Mouse (Mus musculus) mouse trophoblast stem cell (cell line): ENCODE data around the gene Pkdcc.

ENCODE experiments used
- in situ Hi-C, 2 experiments: fragments of 300-500 bp; cut with MseI, MboI; formaldehyde crosslinking; loops; 2 replicates in 1 of 2; 3 replicates in 1 of 2; pipeline ENCODE4 v1.15.1; 2025

Gene Pkdcc

GRCm38 (mm10) chr17:83214674-83215528, at the start of gene Pkdcc:
Gene Pkdcc (plus strand): TSS chr17:83215292.
- in situ Hi-C loops: no loop called here

DNA sequence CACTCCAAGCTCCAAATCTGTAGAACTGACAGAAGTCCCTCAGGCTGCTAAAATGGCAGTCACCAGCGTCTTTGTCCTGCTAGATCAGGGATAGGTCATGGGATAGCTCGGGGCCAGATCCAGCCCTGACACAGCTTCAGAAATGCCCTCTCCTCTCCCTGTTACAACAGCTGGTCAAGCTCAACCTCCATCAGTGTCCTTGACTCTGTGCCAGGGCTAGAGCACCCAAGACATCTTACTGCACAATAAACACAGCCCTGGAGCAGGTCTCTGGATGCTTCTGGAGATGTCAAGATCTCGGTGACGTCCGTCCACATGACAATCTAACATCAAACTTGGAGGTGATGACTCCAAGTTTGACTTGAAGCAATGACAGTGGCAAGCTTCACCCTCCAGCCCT, 48.9 kb upstream of the Pkdcc start:
- in situ Hi-C loops: no loop called here

- in situ Hi-C loops: no loop called here
These were observed 38.9 kb upstream of the Pkdcc start for GRCm38 (mm10) chr17:83176146-83176545.

DNA sequence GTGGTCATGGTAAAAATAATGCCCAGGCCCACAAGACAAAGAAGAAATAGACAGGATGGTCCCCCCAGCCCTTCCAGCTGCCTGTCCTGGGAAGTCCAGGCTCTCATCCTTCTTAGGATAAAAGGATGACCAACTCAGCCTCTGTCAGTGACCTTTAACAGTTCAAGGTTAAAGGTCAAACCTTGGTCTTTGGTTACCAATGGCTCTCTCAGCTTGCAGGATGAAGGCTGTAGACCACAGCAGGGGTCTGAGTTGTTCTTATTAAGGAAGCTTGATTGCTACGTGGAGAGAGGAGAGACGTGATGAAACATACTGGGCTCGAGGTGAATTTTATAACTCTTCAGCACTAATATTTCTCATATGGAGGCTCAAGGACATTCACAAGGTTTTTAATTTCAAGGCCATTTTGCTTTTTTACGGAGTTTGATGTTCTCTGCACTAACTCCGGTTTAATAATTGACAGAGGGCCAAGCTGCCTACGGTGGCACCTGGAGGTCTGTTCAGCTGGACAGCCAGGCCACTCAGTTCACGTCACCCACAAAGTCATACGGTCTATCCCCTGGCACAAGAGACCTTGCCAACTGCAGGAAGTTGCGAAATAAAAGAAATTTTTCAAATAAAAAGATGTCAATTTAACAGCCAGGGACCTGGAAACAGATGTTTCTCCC, 36.5 kb upstream of the Pkdcc start:
- in situ Hi-C loops: no loop called here

DNA sequence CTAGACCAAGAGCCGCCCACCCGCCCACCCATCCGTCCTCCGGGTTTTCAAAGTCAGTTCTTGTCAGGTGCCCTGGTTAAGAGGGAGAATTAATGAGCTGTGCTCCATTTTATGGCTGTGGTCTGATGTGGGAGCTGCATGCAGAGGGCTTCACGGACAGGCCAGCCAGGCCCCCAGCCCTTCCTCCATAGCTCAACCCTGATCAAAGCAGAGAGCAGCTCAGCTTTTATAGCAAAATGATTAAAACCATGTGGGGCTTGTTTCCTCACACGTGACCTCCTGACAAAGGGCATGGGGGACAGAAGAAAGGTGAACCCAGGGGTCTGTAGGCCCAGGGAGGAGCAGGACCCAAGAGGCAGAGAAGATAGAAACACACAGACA, 36.0 kb upstream of the Pkdcc start:
- in situ Hi-C loops: no loop called here

DNA sequence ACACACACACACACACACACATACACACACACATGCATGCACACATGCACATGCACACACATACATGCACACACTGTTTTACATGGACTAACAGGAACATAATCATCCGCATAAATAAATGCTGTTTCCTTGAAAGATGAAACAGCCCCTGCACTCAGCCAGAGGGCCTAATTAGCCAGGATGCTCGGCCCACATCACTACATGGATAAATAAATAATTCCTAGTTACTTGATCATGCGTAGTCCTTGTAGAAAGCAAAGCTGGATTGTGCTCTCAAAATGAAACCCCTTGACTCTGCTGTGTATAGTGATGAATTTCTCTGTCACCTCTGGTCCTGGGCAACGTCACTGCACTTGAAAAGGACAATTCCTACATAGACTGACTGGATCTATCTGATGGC, 35.5 kb upstream of the Pkdcc start:
- in situ Hi-C loops: no loop called here

GRCm38 (mm10) chr17:83181086-83181485, 34.0 kb upstream of the Pkdcc start:
- in situ Hi-C loops: no loop called here

DNA sequence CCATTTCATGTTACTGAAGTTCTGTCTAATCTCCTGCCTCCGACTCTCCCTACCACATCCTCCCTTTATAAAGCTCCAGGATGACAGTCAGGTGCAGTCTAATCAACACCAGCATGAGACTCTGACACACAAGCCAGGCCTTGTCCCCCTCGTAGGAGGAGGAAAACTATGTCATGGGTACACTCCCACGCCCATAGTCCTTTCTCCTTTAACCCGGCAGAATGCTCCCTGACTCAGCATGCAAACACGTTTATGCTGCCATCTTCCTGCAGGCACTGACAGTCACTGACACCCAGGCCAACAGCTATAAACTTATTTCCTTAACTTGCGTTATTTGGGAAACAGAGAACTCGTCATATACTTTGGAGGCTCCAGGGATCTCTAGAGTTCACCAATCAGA, 33.5 kb upstream of the Pkdcc start:
- in situ Hi-C loops: no loop called here

GRCm38 (mm10) chr17:83182061-83182664, 32.9 kb upstream of the Pkdcc start:
- in situ Hi-C loops: no loop called here

DNA sequence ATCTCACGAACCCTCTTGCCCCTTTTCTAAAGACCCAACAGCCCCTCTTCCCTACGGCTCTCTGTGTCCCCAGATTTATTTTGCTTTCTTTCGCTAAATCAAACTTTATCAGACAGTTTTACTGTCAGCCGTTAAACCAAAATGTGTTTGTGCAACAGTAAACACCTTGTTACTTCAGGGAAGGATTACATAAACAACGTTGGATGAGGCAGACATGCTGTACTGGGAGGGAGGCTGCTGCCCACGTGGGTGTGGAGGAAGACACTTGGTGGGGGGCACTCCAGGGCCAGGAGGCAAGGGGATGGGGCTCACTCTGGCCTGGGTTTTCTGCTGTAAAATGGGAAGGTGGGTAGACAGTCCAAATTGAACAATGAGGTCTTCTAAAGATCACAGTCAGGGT, 32.3 kb upstream of the Pkdcc start:
- in situ Hi-C loops: no loop called here

- in situ Hi-C loops: no loop called here
These were observed 27.1 kb upstream of the Pkdcc start for GRCm38 (mm10) chr17:83187751-83188565.

- in situ Hi-C loops: no loop called here
These were observed 24.3 kb upstream of the Pkdcc start for GRCm38 (mm10) chr17:83190810-83191209.

GRCm38 (mm10) chr17:83194491-83194890, 20.6 kb upstream of the Pkdcc start:
- in situ Hi-C loops: no loop called here

DNA sequence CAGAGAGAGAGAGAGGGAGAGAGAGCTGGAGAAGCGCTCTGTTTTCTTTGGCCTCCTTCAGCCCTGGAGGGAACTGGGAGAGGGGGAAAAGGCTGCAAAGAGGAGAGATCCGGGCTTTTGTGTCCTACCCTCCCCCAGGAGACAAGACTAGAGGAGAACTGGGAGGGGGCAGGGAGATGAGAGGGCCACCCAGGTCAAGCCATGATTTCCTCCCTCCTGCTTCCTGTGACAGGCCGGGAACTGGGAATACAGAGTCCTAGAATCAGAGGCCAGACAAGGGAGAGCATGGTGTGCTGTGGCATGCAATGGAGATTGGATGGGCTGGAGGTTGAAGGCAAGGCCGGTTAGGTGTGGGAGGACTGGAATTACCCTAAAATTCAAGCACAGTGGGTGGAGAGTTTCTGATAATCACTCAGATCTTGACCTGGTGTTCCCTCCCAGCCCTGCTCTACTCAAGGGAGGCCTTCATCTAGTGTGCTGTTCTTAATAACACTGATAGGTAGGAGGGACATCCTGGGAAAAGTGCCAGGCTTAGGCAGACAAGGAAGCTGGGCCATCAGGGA, 17.6 kb upstream of the Pkdcc start:
- in situ Hi-C loops: no loop called here

DNA sequence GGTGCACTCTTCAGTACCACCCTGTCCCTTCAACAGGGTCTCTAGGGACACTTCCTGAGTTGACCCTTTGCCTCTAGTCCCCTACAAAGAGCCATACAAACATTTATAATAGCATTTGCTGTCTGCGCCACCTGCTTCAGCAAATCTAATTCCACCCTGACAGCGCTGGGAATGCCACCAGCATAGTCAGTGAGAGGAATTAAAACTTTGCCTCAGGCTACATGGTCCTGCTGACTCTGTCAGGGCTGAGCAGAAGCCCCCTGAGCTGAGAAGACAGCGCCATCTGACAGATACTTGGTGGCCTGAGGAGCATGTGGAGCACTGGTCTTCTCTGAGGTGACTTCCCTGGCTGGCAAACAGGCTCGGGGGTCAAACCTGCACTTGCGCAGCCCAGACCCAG, 14.6 kb upstream of the Pkdcc start:
- in situ Hi-C loops: no loop called here

GRCm38 (mm10) chr17:83201257-83201656, 13.8 kb upstream of the Pkdcc start:
- in situ Hi-C loops: no loop called here

DNA sequence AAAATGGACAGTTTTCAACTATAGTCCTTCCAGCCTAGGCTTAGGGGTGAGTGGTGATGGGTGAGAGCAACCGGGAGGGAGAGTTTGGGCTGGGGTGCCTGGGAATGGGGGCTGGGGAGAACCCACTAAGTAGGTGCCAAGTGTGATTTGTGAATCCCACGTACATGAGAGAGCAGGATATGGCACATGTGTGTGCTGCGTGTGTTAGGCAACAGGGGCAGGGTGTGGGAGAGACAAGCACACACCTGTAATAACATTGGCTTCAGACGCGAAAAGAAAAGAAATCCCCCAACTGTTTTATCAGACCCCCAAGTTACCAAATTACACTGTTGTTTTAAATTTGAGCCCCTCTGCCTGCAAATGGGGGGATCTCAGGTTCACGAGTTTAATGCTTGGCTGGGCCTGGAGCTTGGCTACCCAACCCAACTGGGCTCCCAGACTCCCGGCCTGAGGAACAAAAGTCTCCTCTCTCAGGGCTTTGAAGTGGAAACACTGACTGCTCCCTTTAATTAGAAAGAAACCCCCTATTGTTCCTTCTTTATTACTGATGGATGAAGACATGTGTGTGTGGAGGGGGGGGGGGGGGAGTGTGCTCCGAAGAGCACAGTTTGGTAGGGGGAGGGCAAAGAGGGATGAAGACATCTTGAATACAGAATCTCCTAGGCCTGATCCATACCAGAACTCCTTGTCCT, 11.3 kb upstream of the Pkdcc start:
- in situ Hi-C loops: no loop called here

GRCm38 (mm10) chr17:83207296-83207695, 7.8 kb upstream of the Pkdcc start:
- in situ Hi-C loops: no loop called here

- in situ Hi-C loops: no loop called here
These were observed 6.6 kb upstream of the Pkdcc start for GRCm38 (mm10) chr17:83208455-83208854.

- in situ Hi-C loops: no loop called here
These were observed 4.6 kb upstream of the Pkdcc start for GRCm38 (mm10) chr17:83210531-83210930.

- in situ Hi-C loops: no loop called here
These were observed 3.9 kb upstream of the Pkdcc start for GRCm38 (mm10) chr17:83211196-83211595.
